Mouse (Mus musculus): ENCODE measurements around the gene Sf3b3. TPM values are rescaled to one million over a fixed set of nuclear protein-coding genes. Genes with fewer than 3 reads are reported as not detected.
"Not testable (repeated sequence)": the region's sequence is repeated elsewhere in the genome, so short reads cannot be mapped to it uniquely, and the experiment has no call there.

Gene Sf3b3
- total and polyA plus RNA-seq, 3 experiments: 13.6 to 201 (median 176) TPM

DNA sequence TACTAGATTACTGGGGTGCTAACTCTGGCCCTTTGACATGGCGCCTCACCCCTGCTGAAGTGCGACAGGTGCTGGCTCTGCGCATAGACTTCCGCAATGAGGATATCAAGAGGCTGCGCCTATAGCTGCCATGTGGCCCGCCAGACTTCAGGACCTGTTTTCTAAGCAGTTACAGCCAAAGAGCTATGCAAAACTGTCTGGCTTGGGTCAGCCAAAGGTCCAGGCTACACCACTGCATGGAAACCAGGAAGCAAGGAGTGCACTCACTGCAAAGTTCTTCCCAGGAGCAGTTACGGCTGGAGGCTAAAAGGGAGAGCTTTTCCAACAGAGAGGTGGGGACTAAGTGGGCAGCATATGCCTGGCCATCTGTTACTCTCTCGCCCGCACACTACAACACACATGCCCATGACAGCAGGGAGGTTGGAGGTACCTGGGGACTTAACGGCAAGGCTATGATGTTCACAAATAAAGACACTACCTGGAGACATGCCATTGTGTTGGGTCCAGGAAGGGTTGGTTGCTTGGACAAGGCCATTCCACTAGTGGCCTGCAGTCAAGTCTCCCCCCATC is 35.2 kb upstream of the Sf3b3 start:
- DNase-seq (ENCODE audit: low spot score): no peak
- no peaks in the 10 kb centered on the region for H3K9me3 ChIP-seq (replicated peaks)
- H3K4me1 ChIP-seq (ENCODE audit: insufficient read depth, low read depth, low read length): peaks cover 56% of the 10 kb centered on the region
- H3K27me3 ChIP-seq (ENCODE audit: insufficient read depth, low read length): no peaks in the 10 kb centered on the region; the same call in 1 of the 2 replicates
- no peak overlapping the region for H3K4me3 ChIP-seq (ENCODE audit: low read depth, low read length)
- peaks cover 93% of the 10 kb centered on the region for H3K36me3 ChIP-seq (replicated peaks)
- no peak for ATAC-seq (ENCODE audit: extremely low read depth, insufficient number of reproducible peaks, low FRiP score, poor library complexity, severe bottlenecking)
- TF ChIP-seq GATA1 (IDR thresholded peaks at IDR 0.05; ENCODE audit: borderline replicate concordance, low read length): no peak
- no peak for TF ChIP-seq GATA2 (IDR thresholded peaks at IDR 0.05; ENCODE audit: borderline replicate concordance, low read depth, low read length)
- TF ChIP-seq POLR2AphosphoS5 (IDR thresholded peaks at IDR 0.05; ENCODE audit: insufficient replicate concordance, low read depth, low read length): no peak
- TF ChIP-seq TAL1 (conservative IDR thresholded peaks at IDR 0.05; ENCODE audit: low read depth, low read length): no peak
- TF ChIP-seq CTCF (IDR thresholded peaks at IDR 0.05; ENCODE audit: low read depth, low read length): no peak

GRCm38 (mm10) chr8:110877862-110878261 is 31.3 kb upstream of the Sf3b3 start:
- H3K4me3 ChIP-seq (ENCODE audit: low read depth, low read length): peak overlapping the region; percentile 33; the same call in 1 of the 2 replicates
- ATAC-seq (ENCODE audit: extremely low read depth, insufficient number of reproducible peaks, low FRiP score, poor library complexity, severe bottlenecking): peak; percentile 93
- no peaks in the 10 kb centered on the region for H3K9me3 ChIP-seq (replicated peaks)
- TF ChIP-seq CTCF (IDR thresholded peaks at IDR 0.05; ENCODE audit: low read depth, low read length) (no peak), TAL1 (conservative IDR thresholded peaks at IDR 0.05; ENCODE audit: low read depth, low read length) (peak; percentile 52)
- peaks cover 94% of the 10 kb centered on the region for H3K36me3 ChIP-seq (replicated peaks)
- H3K4me1 ChIP-seq (ENCODE audit: insufficient read depth, low read depth, low read length): peaks cover 66% of the 10 kb centered on the region
- no peaks in the 10 kb centered on the region for H3K27me3 ChIP-seq (ENCODE audit: insufficient read depth, low read length)
- DNase-seq (ENCODE audit: low spot score): peak; percentile 56

DNA sequence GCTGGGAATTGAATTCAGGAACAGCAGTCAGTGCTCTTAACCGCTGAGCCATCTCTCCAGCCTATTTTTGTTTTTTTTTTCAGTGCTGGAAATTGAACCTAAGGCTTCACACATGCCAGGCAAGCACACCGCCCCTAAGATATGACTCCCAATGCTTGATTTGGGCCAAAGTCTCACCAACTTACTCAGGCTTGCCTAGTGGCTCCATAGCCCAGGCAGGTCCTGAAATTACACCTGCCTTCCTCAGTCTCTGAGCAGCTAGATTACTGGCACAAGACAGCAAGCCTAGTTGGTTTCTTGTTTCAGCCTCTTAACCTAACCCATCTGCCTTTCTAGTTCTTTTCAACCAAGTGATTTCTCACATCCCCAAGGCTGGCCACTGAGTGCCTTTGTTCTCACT is 23.9 kb upstream of the Sf3b3 start:
- TF ChIP-seq CTCF (IDR thresholded peaks at IDR 0.05; ENCODE audit: low read depth, low read length): no peak
- no peak for TF ChIP-seq GATA2 (IDR thresholded peaks at IDR 0.05; ENCODE audit: borderline replicate concordance, low read depth, low read length)
- DNase-seq (ENCODE audit: low spot score): no peak

DNA sequence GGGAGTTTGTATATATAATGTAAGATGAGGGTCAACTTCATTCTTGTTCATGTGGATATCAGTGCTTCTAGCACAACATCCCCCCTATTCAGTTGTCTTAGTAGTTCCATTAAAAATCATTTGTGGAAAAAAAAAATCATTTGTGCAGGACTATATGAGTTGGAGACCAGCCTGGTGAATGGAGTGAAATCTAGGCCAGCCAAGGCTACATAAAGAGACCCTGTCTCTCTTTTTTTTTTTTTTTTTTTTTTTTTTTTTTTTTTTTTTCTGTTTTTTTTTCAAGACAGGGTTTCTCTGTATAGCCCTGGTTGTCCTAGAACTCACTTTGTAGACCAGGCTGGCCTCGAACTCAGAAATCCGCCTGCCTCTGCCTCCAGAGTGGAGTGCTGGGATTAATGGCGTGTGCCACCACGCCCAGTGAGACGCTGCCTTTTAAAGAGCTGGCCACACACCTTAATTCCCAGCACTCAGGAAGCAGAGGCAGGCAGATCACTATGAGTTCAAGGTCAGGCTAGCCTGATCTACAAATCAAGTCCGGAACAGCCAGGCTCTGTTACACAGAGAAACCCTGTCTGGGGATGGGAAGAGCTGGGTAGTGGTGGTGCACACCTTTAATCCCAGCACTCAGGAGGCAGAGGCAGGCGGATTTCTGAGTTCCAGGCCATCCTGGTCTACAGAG is 14.9 kb upstream of the Sf3b3 start:
- DNase-seq (ENCODE audit: low spot score); ATAC-seq (ENCODE audit: extremely low read depth, insufficient number of reproducible peaks, low FRiP score, poor library complexity, severe bottlenecking); H3K27me3 ChIP-seq (ENCODE audit: insufficient read depth, low read length); H3K9me3 ChIP-seq (replicated peaks); H3K4me3 ChIP-seq (ENCODE audit: low read depth, low read length): not testable (repeated sequence)
- H3K36me3 ChIP-seq (replicated peaks): peaks cover 95% of the 10 kb centered on the region
- H3K4me1 ChIP-seq (ENCODE audit: insufficient read depth, low read depth, low read length): peaks cover 11% of the 10 kb centered on the region; the same call in 1 of the 2 replicates

More for the DNA sequence above, 23.9 kb upstream of the Sf3b3 start:
- Histone ChIP-seq H3K4me1 (ENCODE audit: insufficient read depth, low read depth, low read length) (peaks cover 11% of the 10 kb centered on the region), H3K36me3 (replicated peaks) (peaks cover 96% of the 10 kb centered on the region), H3K27me3 (ENCODE audit: insufficient read depth, low read length) (no peaks in the 10 kb centered on the region), H3K4me3 (ENCODE audit: low read depth, low read length) (no peak overlapping the region), H3K9me3 (replicated peaks) (no peaks in the 10 kb centered on the region)
- ATAC-seq (ENCODE audit: extremely low read depth, insufficient number of reproducible peaks, low FRiP score, poor library complexity, severe bottlenecking): no peak

DNA sequence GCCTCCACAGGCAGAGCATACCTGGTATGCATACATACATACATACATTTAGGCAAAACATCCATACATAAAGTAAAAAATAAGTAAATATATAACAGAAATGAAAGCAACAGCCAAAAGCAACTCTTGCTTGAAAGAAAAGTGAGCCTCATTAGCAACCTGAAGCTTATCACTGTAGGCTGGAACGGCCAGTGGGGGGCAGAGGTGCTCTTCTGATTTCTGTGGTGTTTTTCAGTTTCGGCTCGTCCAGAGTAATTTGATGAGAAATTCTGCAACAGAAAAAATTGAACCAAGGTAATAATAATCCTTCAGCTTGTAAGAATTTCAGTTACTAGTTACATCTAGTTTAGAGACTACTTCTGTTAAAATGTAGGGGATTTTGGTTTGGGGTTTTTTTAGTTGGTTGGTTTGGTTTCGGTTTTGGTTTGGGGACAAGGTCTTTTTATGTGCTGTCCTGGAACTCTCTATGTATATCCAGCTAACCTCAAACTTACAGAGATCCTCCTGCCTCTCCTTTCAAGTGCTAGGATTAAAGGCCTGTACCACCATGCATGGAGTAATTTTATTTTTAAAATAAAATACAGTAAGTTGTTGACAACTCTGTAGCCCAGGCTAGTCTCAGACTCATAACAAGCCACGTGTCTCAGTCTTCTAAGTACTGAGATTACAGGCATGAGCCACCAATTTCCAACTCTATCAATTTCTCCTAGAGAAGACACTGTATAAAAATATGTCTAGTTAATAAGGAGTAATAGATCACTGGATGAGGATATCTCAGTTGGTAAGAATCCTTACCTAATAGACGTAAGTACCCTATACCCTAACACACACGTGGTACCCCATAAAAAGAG is 13.3 kb upstream of the Sf3b3 start:
- peaks cover 96% of the 10 kb centered on the region for H3K36me3 ChIP-seq (replicated peaks)
- peak; percentile 22; the same call in 1 of the 2 replicates for ATAC-seq (ENCODE audit: extremely low read depth, insufficient number of reproducible peaks, low FRiP score, poor library complexity, severe bottlenecking)
- no peak overlapping the region; the same call in 1 of the 2 replicates for H3K4me3 ChIP-seq (ENCODE audit: low read depth, low read length)

DNA sequence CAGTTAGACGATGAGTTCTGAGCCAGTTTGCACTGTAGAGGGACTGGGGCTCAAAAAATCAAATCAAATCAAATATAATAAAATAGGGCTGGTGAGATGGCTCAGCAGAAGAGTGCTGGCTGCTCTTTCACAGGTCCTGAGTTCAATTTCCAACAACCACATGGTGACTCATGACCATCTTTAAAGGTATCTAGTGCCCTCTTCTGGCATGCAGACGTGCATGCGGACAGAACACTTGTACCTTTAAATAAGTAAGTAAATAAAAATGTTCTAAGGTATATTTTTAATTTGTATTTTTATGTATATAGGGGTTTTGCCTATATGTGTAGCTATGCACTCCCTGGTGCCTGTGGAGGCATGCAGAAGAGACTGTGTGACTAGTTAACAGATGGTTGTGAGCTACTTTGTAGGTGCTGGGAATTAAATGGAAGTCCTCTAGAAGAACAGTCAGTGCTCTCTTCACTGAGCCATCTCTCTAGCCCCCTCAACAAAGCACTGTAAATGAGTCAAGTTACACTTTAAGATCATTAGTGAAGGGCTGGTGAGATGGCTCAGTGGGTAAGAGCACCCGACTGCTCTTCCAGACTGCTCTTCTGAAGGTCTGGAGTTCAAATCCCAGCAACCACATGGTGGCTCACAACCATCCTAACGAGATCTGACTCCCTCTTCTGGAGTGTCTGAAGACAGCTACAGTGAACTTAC is 10.3 kb upstream of the Sf3b3 start:
- Histone ChIP-seq H3K27me3 (ENCODE audit: insufficient read depth, low read length) (no peaks in the 10 kb centered on the region), H3K36me3 (replicated peaks) (peaks cover 94% of the 10 kb centered on the region), H3K4me1 (ENCODE audit: insufficient read depth, low read depth, low read length) (peaks cover 6% of the 10 kb centered on the region; the same call in 1 of the 2 replicates), H3K4me3 (ENCODE audit: low read depth, low read length) (no peak overlapping the region), H3K9me3 (replicated peaks) (no peaks in the 10 kb centered on the region)
- no peak for TF ChIP-seq CTCF (IDR thresholded peaks at IDR 0.05; ENCODE audit: low read depth, low read length)
- TF ChIP-seq GATA2 (IDR thresholded peaks at IDR 0.05; ENCODE audit: borderline replicate concordance, low read depth, low read length): no peak
- TF ChIP-seq POLR2AphosphoS5 (IDR thresholded peaks at IDR 0.05; ENCODE audit: insufficient replicate concordance, low read depth, low read length): no peak
- TF ChIP-seq GATA1 (IDR thresholded peaks at IDR 0.05; ENCODE audit: borderline replicate concordance, low read length): no peak
- no peak for TF ChIP-seq TAL1 (conservative IDR thresholded peaks at IDR 0.05; ENCODE audit: low read depth, low read length)
- ATAC-seq (ENCODE audit: extremely low read depth, insufficient number of reproducible peaks, low FRiP score, poor library complexity, severe bottlenecking) (no peak), DNase-seq (ENCODE audit: low spot score) (no peak)

More for the DNA sequence above, 13.3 kb upstream of the Sf3b3 start:
- TF ChIP-seq GATA1 (IDR thresholded peaks at IDR 0.05; ENCODE audit: borderline replicate concordance, low read length) (no peak), CTCF (IDR thresholded peaks at IDR 0.05; ENCODE audit: low read depth, low read length) (0 out of 2 replicates have a peak, but pooled peaks have one; percentile 14)
- DNase-seq (ENCODE audit: low spot score): peak; percentile 31
- H3K27me3 ChIP-seq (ENCODE audit: insufficient read depth, low read length): no peaks in the 10 kb centered on the region
- H3K9me3 ChIP-seq (replicated peaks): no peaks in the 10 kb centered on the region
- peaks cover 11% of the 10 kb centered on the region; the same call in 1 of the 2 replicates for H3K4me1 ChIP-seq (ENCODE audit: insufficient read depth, low read depth, low read length)

DNA sequence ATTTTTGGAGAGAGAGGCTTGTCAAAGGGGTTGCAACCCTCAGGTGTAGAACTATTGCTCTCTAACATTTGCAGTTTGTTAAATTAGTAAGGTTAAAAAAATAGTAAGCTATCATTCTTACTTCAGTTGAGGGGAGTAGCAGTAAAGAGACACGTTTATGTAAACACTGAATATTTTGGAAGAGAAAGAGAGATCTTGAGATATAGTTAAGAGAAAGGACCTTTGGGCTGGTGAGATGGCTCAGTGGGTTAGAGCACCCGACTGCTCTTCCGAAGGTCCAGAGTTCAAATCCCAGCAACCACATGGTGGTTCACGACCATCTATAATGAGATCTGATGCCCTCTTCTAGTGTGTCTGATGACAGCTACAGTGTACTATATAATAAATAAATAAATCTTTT is 9.5 kb upstream of the Sf3b3 start:
- not testable (repeated sequence) for H3K4me3 ChIP-seq (ENCODE audit: low read depth, low read length); H3K4me1 ChIP-seq (ENCODE audit: insufficient read depth, low read depth, low read length); H3K9me3 ChIP-seq (replicated peaks); H3K27me3 ChIP-seq (ENCODE audit: insufficient read depth, low read length); ATAC-seq (ENCODE audit: extremely low read depth, insufficient number of reproducible peaks, low FRiP score, poor library complexity, severe bottlenecking); DNase-seq (ENCODE audit: low spot score)
- peaks cover 95% of the 10 kb centered on the region for H3K36me3 ChIP-seq (replicated peaks)

All from G1E (cell line).